Mouse (Mus musculus): ENCODE data around the gene Adprh.

GRCm38 (mm10) chr16:38476312-38477240 is 24.1 kb upstream of the Adprh start:
- no peak for TF ChIP-seq POLR2A (IDR thresholded peaks at IDR 0.05; ENCODE audit: borderline replicate concordance, control insufficient read depth, low read depth, low read length)
- no peak for TF ChIP-seq CTCF (IDR thresholded peaks at IDR 0.05; ENCODE audit: control insufficient read depth, insufficient read depth, low read length)

Data from bone marrow, adult 2 months (tissue).